Mouse (Mus musculus) limb, embryonic 15.5 days (tissue): ENCODE results near the gene Copa. TPM values are rescaled to one million over a fixed set of nuclear protein-coding genes. Genes with fewer than 3 reads are reported as not detected.

Experiments used
- polyA plus RNA-seq: library from polyadenylated mRNA; unstranded; fragments of >200 nt; fragmentation: Nextera tagmentation; extraction: Ambion mirVana; gene quantifications from 2 replicates; pipeline ENCODE4 v1.2.1, GENCODE M21; 2015

Copa gene
- polyA plus RNA-seq, 1 experiment from 2014 or later: 272 TPM

Other genes starting within 250 kb of the Copa start
- 1.7 and 2.0 TPM in 2 replicates for gene Cd84, start 242.8 kb upstream of the Copa start, polyA plus RNA-seq
- not detected in 2 replicates for gene Gm10521, start 186.9 kb upstream of the Copa start, polyA plus RNA-seq
- gene Slamf6, start 165.0 kb upstream of the Copa start, polyA plus RNA-seq: 0.27 TPM in 1 of 2 replicates, not detected in the other
- gene Vangl2, start 54.1 kb upstream of the Copa start, polyA plus RNA-seq: 14.3 and 15.7 TPM in 2 replicates
- gene Nhlh1, start 25.0 kb upstream of the Copa start, polyA plus RNA-seq: 0.05 TPM in 1 of 2 replicates, not detected in the other
- gene Ncstn, start 266 bp downstream of the Copa start, polyA plus RNA-seq: 107 and 119 TPM in 2 replicates
- gene Pex19, start 44.2 kb downstream of the Copa start, polyA plus RNA-seq: 118 and 137 TPM in 2 replicates
- gene Dcaf8, start 65.6 kb downstream of the Copa start, polyA plus RNA-seq: 134 and 143 TPM in 2 replicates
- gene Pea15a, start 124.3 kb downstream of the Copa start, polyA plus RNA-seq: 136 and 153 TPM in 2 replicates
- 18.0 and 55.9 TPM in 2 replicates for gene Casq1, start 137.3 kb downstream of the Copa start, polyA plus RNA-seq
- gene Atp1a4, start 175.9 kb downstream of the Copa start, polyA plus RNA-seq: not detected in 2 replicates
- 51.4 and 62.7 TPM in 2 replicates for gene Igsf8, start 179.1 kb downstream of the Copa start, polyA plus RNA-seq
- 5.0 and 8.4 TPM in 2 replicates for gene Atp1a2, start 215.5 kb downstream of the Copa start, polyA plus RNA-seq
- gene Kcnj9, start 246.8 kb downstream of the Copa start, polyA plus RNA-seq: 0.04 and 0.09 TPM in 2 replicates